Mouse (Mus musculus) retina, postnatal 1 day (tissue): ENCODE measurements around the gene Padi4.
A peak's percentile ranks its signal among the peaks of the same experiment; 100 is the strongest.

Experiments used
- DNase-seq: peaks from one replicate; pipeline ENCODE4 v3.0.0-alpha.2; 2012

Gene Padi4

GRCm38 (mm10) chr4:140787414-140787813 lies 13.4 kb upstream of the Padi4 start:
- peak; percentile 32 for DNase-seq

GRCm38 (mm10) chr4:140785217-140785616 lies 11.2 kb upstream of the Padi4 start:
- DNase-seq = no peak

GRCm38 (mm10) chr4:140784292-140784945 lies 10.4 kb upstream of the Padi4 start:
- DNase-seq = no peak

- DNase-seq = no peak
These were observed 8.8 kb upstream of the Padi4 start for GRCm38 (mm10) chr4:140782821-140783220.

GRCm38 (mm10) chr4:140780507-140780906 lies 6.5 kb upstream of the Padi4 start:
- DNase-seq = no peak

GRCm38 (mm10) chr4:140779803-140780397 lies 5.9 kb upstream of the Padi4 start:
- DNase-seq = peak; percentile 51

GRCm38 (mm10) chr4:140776623-140777022 lies 2.6 kb upstream of the Padi4 start:
- no peak for DNase-seq

GRCm38 (mm10) chr4:140775876-140776275 lies 1.8 kb upstream of the Padi4 start:
- no peak for DNase-seq

- DNase-seq = no peak
These were observed 857 bp upstream of the Padi4 start for GRCm38 (mm10) chr4:140774893-140775292.

- DNase-seq = no peak
These were observed 2.9 kb downstream of the Padi4 start for GRCm38 (mm10) chr4:140771091-140771490.

GRCm38 (mm10) chr4:140770433-140770832 lies 3.6 kb downstream of the Padi4 start:
- peak; percentile 31 for DNase-seq

- DNase-seq = no peak
These were observed 5.1 kb downstream of the Padi4 start for GRCm38 (mm10) chr4:140768973-140769372.

- DNase-seq = no peak
These were observed 8.1 kb downstream of the Padi4 start for GRCm38 (mm10) chr4:140765936-140766335.

- peak; percentile 64 for DNase-seq
These were observed 10.9 kb downstream of the Padi4 start for GRCm38 (mm10) chr4:140763158-140763557.

- no peak for DNase-seq
These were observed 12.4 kb downstream of the Padi4 start for GRCm38 (mm10) chr4:140761601-140762000.

- DNase-seq = no peak
These were observed 18.2 kb downstream of the Padi4 start for GRCm38 (mm10) chr4:140755811-140756210.

- DNase-seq = no peak
These were observed 20.7 kb downstream of the Padi4 start for GRCm38 (mm10) chr4:140753366-140753765.

GRCm38 (mm10) chr4:140750328-140750727 lies 23.7 kb downstream of the Padi4 start:
- peak; percentile 70 for DNase-seq

- DNase-seq = peak; percentile 30
These were observed 26.1 kb downstream of the Padi4 start for GRCm38 (mm10) chr4:140747978-140748377.

- DNase-seq = peak; percentile 72
These were observed 29.4 kb downstream of the Padi4 start for GRCm38 (mm10) chr4:140744654-140745053.

- peak; percentile 43 for DNase-seq
These were observed 30.9 kb downstream of the Padi4 start for GRCm38 (mm10) chr4:140743086-140743485.

- no peak for DNase-seq
These were observed 31.5 kb downstream of the Padi4 start, which contains the start of gene Padi6 for GRCm38 (mm10) chr4:140742543-140742942. Padi6 (minus strand) TSS chr4:140742643.

- no peak for DNase-seq
These were observed 32.6 kb downstream of the Padi4 start for GRCm38 (mm10) chr4:140741401-140741800.

GRCm38 (mm10) chr4:140740655-140741054 lies 33.4 kb downstream of the Padi4 start:
- no peak for DNase-seq

GRCm38 (mm10) chr4:140732871-140733270 lies 41.2 kb downstream of the Padi4 start:
- DNase-seq = no peak
